Mouse (Mus musculus) heart, embryonic 12.5 days (tissue): ENCODE measurements around the gene Elp4. TPM values are rescaled to one million over a fixed set of nuclear protein-coding genes. Genes with fewer than 3 reads are reported as not detected.
A peak's percentile ranks its signal among the peaks of the same experiment; 100 is the strongest.

Experiments used
- ATAC-seq: fragments of 200-750 bp; cut with Nextera tagmentation; 2 replicates; pipeline ENCODE4 v1.8.0; 2017; ENCODE audit warnings: moderate TSS enrichment, moderate library complexity; ENCODE audit not compliant: insufficient number of reproducible peaks, low FRiP score
- H3K27ac ChIP-seq: fragments of 300-500 bp; sonication (generic); 2 replicates; pipeline ENCODE4 v1.5.1; 2016; ENCODE audit warnings: mild to moderate bottlenecking, moderate library complexity; ENCODE audit not compliant: poor library complexity, severe bottlenecking
- H3K27me3 ChIP-seq: fragments of 300-500 bp; sonication (generic); replicated peaks from 2 replicates; pipeline ENCODE4 v1.6.1; 2016; ENCODE audit warnings: mild to moderate bottlenecking, moderate library complexity
- H3K36me3 ChIP-seq: fragments of 300-500 bp; sonication (generic); 2 replicates; pipeline ENCODE4 v1.6.1; 2016; ENCODE audit warnings: mild to moderate bottlenecking, moderate library complexity
- H3K4me1 ChIP-seq: fragments of 300-500 bp; sonication (generic); replicated peaks from 2 replicates; pipeline ENCODE4 v1.6.1; 2016; ENCODE audit warnings: mild to moderate bottlenecking
- H3K4me2 ChIP-seq: fragments of 300-500 bp; sonication (generic); 2 replicates; pipeline ENCODE4 v1.6.1; 2016; ENCODE audit warnings: mild to moderate bottlenecking, moderate library complexity
- H3K4me3 ChIP-seq: fragments of 300-500 bp; sonication (generic); 2 replicates; pipeline ENCODE4 v1.5.1; 2016; ENCODE audit warnings: mild to moderate bottlenecking
- H3K9ac ChIP-seq: fragments of 300-500 bp; sonication (generic); 2 replicates; pipeline ENCODE4 v1.6.1; 2016; ENCODE audit warnings: mild to moderate bottlenecking, moderate library complexity
- H3K9me3 ChIP-seq: fragments of 300-500 bp; sonication (generic); replicated peaks from 2 replicates; pipeline ENCODE4 v1.6.1; 2016; ENCODE audit warnings: mild to moderate bottlenecking, moderate library complexity
- WGBS: fragments of 180-500 bp; shearing (Covaris S2); methylation state at CpG from one replicate; pipeline ENCODE4 v1.1.7; 2016; 5-methylcytosine and 5-hydroxymethylcytosine counted together
- polyA plus RNA-seq: library from polyadenylated mRNA; unstranded; fragments of >200 nt; fragmentation: Nextera tagmentation; extraction: Ambion mirVana; gene quantifications from 2 replicates; pipeline ENCODE4 v1.2.1, GENCODE M21; 2016

Gene Elp4
- polyA plus RNA-seq, 1 experiment from 2014 or later = 20.7 TPM

- ATAC-seq = no peak
- no peaks in the 10 kb centered on the region for H3K36me3 ChIP-seq
- WGBS = 76% methylated on average over 8 of the region's 8 CpGs
These were observed 188.8 kb downstream of the Elp4 start for GRCm38 (mm10) chr2:105715409-105716115.

GRCm38 (mm10) chr2:105710511-105710910, 193.9 kb downstream of the Elp4 start:
- H3K36me3 ChIP-seq = no peaks in the 10 kb centered on the region

More at GRCm38 (mm10) chr2:105715409-105716115, 188.8 kb downstream of the Elp4 start:
- Histone ChIP-seq H3K4me3 (no peak overlapping the region), H3K27me3 (peaks cover 13% of the 10 kb centered on the region), H3K9me3 (no peaks in the 10 kb centered on the region), H3K4me2 (no peak overlapping the region), H3K9ac (no peak overlapping the region), H3K4me1 (no peaks in the 10 kb centered on the region), H3K27ac (no peak overlapping the region)

GRCm38 (mm10) chr2:105709126-105709525, 195.2 kb downstream of the Elp4 start:
- Histone ChIP-seq H3K4me1 (no peaks in the 10 kb centered on the region), H3K4me2 (no peak overlapping the region), H3K27me3 (peaks cover 9% of the 10 kb centered on the region; the same call in 1 of the 2 replicates), H3K36me3 (no peaks in the 10 kb centered on the region), H3K27ac (no peak overlapping the region), H3K4me3 (no peak overlapping the region), H3K9me3 (no peaks in the 10 kb centered on the region), H3K9ac (no peak overlapping the region)
- WGBS = 85% methylated on average over 3 of the region's 3 CpGs
- no peak for ATAC-seq

More at GRCm38 (mm10) chr2:105710511-105710910, 193.9 kb downstream of the Elp4 start:
- H3K4me3 ChIP-seq = no peak overlapping the region
- no peak overlapping the region for H3K9ac ChIP-seq
- H3K27me3 ChIP-seq = 0 out of 2 replicates have a peak, but pooled peaks cover 6% of the 10 kb centered on the region
- no peaks in the 10 kb centered on the region for H3K4me1 ChIP-seq
- H3K27ac ChIP-seq = no peak overlapping the region
- H3K9me3 ChIP-seq = no peaks in the 10 kb centered on the region
- 87% methylated on average over 3 of the region's 3 CpGs for WGBS
- ATAC-seq = no peak
- H3K4me2 ChIP-seq = no peak overlapping the region

DNA sequence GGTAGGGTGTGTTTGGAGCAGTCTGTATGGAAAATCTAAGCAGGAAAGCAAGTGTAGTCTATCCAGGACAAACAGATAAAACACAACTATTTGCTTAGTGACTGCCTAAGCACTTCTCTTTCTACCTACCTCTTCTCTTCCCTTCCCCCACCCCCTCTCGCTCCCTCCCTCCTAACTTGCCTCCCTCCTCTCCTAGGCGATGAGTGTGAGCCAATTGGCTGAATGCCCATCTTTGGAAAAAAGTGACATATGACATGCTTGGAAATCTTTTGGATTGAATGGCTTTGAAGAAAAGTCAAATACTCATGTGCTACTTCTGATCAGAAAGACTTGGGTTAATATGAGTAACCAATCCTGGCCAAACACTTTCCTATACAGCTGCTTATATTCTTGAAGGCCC, 199.0 kb downstream of the Elp4 start:
- H3K9ac ChIP-seq = no peak overlapping the region
- H3K27me3 ChIP-seq = peaks cover 9% of the 10 kb centered on the region; the same call in 1 of the 2 replicates
- H3K9me3 ChIP-seq = no peaks in the 10 kb centered on the region
- no peak overlapping the region for H3K27ac ChIP-seq
- H3K4me1 ChIP-seq = no peaks in the 10 kb centered on the region
- no peak for ATAC-seq
- H3K4me3 ChIP-seq = no peak overlapping the region
- WGBS = 56% methylated on average over 2 of the region's 2 CpGs
- H3K36me3 ChIP-seq = no peaks in the 10 kb centered on the region
- H3K4me2 ChIP-seq = no peak overlapping the region

DNA sequence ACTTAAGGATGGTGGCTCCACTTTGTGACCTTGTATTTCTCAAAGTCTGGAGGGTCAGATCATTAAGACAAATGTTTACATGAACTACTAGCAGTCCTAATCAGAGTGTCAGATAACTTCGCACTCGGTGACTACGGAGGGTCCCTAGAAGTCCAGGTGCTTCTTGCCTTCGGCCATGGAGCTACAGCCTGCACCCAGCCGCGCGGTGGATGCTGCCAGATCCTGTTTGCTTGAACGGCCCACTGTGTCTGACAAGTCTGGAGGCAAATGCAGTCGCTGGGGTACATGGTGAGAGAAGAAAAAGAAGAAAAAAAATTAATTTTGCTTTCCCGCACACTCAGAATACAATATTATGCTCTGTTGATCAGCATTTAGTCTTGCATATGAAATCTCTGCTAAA, 201.8 kb downstream of the Elp4 start:
- H3K4me1 ChIP-seq = no peaks in the 10 kb centered on the region
- no peak for ATAC-seq
- WGBS = 70% methylated on average over 10 of the region's 10 CpGs
- H3K27me3 ChIP-seq = peaks cover 20% of the 10 kb centered on the region
- H3K4me2 ChIP-seq = no peak overlapping the region
- no peaks in the 10 kb centered on the region for H3K36me3 ChIP-seq
- H3K27ac ChIP-seq = no peak overlapping the region
- H3K4me3 ChIP-seq = no peak overlapping the region
- H3K9ac ChIP-seq = no peak overlapping the region
- H3K9me3 ChIP-seq = no peaks in the 10 kb centered on the region

DNA sequence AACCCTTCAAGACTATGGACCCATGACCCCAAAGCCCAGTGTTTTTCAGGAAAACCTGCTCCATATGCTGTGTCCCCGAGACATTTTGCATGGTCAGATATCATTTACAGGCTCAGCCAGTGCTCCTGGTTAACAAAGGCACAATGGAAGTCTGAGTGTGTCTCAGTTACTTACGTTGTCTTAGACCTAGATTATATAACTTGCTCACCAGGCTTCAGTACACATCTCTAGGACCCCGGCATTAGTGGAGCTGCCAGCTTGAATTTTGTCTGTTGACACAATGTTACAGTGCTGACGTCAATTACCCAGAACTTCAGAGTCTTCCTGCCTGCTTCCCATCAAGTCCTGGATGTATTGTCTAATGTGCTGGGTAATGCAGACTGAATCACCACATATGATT, 202.6 kb downstream of the Elp4 start:
- no peaks in the 10 kb centered on the region for H3K9me3 ChIP-seq
- no peak overlapping the region for H3K4me2 ChIP-seq
- H3K27me3 ChIP-seq = peaks cover 20% of the 10 kb centered on the region
- no peak overlapping the region for H3K9ac ChIP-seq
- H3K27ac ChIP-seq = no peak overlapping the region
- no peak for ATAC-seq
- 61% methylated on average over 4 of the region's 4 CpGs for WGBS
- H3K4me1 ChIP-seq = no peaks in the 10 kb centered on the region
- H3K4me3 ChIP-seq = no peak overlapping the region
- H3K36me3 ChIP-seq = no peaks in the 10 kb centered on the region

DNA sequence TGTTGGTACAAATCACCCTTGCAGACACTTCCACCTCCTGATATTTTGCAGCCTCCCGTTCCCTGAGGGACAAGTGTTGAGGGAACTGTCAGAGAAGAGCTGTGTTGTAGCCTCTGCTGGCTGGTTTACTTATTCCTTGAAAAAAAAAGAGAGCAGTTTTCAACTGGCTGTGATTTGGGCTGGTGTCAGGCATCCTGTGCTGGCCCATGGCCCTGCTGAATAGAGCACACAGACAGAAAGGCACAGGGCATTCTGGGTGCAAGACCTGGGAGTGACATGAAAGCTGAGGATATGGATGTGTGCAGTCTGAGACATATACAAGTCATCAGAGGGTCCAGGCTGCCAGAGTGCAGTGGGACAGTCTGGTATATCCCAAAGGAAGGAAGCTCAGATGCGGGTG, 205.7 kb downstream of the Elp4 start:
- H3K4me3 ChIP-seq = no peak overlapping the region
- H3K9me3 ChIP-seq = no peaks in the 10 kb centered on the region
- H3K4me1 ChIP-seq = no peaks in the 10 kb centered on the region
- no peak for ATAC-seq
- 64% methylated on average over 2 of the region's 2 CpGs for WGBS
- peaks cover 19% of the 10 kb centered on the region for H3K27me3 ChIP-seq
- H3K36me3 ChIP-seq = no peaks in the 10 kb centered on the region
- no peak overlapping the region for H3K4me2 ChIP-seq
- no peak overlapping the region for H3K9ac ChIP-seq
- no peak overlapping the region for H3K27ac ChIP-seq

DNA sequence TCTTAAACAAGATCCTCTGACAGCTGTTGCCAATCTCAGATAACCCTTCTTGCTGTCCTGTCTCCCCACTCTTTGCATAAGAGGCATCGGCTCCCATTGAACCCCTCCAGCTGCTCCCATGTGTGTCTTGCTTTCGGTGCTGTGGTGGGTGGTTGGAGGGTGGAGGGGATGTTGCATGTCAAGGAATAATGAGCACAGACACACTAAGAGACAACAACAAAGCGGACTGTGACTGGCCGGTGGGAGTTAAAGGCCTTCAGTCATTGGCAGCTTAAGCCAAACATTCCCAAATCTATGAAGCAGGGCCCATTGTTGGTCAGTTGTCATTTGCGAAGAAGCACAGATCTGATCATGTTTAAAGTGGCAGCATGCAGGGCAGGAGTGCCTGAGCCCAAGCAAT, 206.6 kb downstream of the Elp4 start:
- no peaks in the 10 kb centered on the region for H3K9me3 ChIP-seq
- H3K27me3 ChIP-seq = peaks cover 26% of the 10 kb centered on the region
- 82% methylated on average over 5 of the region's 5 CpGs for WGBS
- H3K27ac ChIP-seq = no peak overlapping the region
- H3K4me2 ChIP-seq = no peak overlapping the region
- H3K36me3 ChIP-seq = no peaks in the 10 kb centered on the region
- ATAC-seq = no peak
- no peak overlapping the region for H3K9ac ChIP-seq
- no peaks in the 10 kb centered on the region for H3K4me1 ChIP-seq
- H3K4me3 ChIP-seq = no peak overlapping the region

GRCm38 (mm10) chr2:105691296-105691695, 213.1 kb downstream of the Elp4 start:
- H3K4me2 ChIP-seq = no peak overlapping the region
- H3K4me1 ChIP-seq = peaks cover 26% of the 10 kb centered on the region
- H3K27me3 ChIP-seq = peaks cover 65% of the 10 kb centered on the region
- 11% methylated on average over 10 of the region's 10 CpGs for WGBS
- H3K36me3 ChIP-seq = no peaks in the 10 kb centered on the region
- no peak overlapping the region for H3K4me3 ChIP-seq
- H3K27ac ChIP-seq = no peak overlapping the region
- no peak overlapping the region for H3K9ac ChIP-seq
- ATAC-seq = no peak
- no peaks in the 10 kb centered on the region for H3K9me3 ChIP-seq

GRCm38 (mm10) chr2:105689771-105690639, 214.4 kb downstream of the Elp4 start:
- no peak for ATAC-seq
- Histone ChIP-seq H3K9ac (no peak overlapping the region), H3K4me2 (peak overlapping the region; percentile 69), H3K27ac (no peak overlapping the region), H3K9me3 (no peaks in the 10 kb centered on the region), H3K27me3 (peaks cover 75% of the 10 kb centered on the region), H3K4me3 (peak overlapping the region; percentile 37), H3K36me3 (no peaks in the 10 kb centered on the region), H3K4me1 (peaks cover 26% of the 10 kb centered on the region)
- 5% methylated on average over 28 of the region's 28 CpGs for WGBS

GRCm38 (mm10) chr2:105689304-105689770, 215.0 kb downstream of the Elp4 start:
- Histone ChIP-seq H3K27me3 (peaks cover 79% of the 10 kb centered on the region), H3K9me3 (no peaks in the 10 kb centered on the region), H3K4me3 (peak overlapping the region; percentile 37), H3K4me2 (peak overlapping the region; percentile 69), H3K9ac (no peak overlapping the region), H3K27ac (no peak overlapping the region), H3K36me3 (no peaks in the 10 kb centered on the region), H3K4me1 (peaks cover 26% of the 10 kb centered on the region)
- no peak for ATAC-seq
- under 1% methylated on average over 15 of the region's 15 CpGs for WGBS
